In the genomic region with DNA sequence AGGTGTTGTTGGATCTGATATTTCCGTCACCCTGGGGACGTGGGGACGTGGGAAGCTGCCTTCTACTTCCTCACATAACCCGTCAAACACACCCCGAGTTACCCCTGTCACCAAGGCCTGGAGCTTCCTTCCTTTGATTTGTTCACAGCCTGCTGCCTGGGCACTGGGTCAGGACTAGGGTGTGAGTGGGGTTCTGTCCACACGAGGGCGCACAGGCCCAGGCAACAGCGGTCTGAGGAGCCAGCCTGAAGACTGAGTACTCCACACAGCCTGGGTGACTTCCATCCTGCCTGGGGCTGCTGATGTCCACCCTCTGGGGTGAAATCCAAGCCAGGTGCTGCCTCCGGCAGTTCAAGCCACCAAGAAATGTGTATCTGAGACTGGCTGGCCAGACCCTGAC, we compare ENCODE assay signal across 9 mouse cellular contexts. TPM values are rescaled to one million over a fixed set of nuclear protein-coding genes. Genes with fewer than 3 reads are reported as not detected.
DNase-seq lines count a peak whose midpoint lies in the region; ATAC-seq and TF ChIP-seq lines count a peak whose summit lies in the region.
"Had no signal": no experiment of that assay in that cellular context is flagged by ENCODE, and none has a peak within 500 bp of the region (broad histone marks: within the 10 kb centered on the region; RNA-seq: fewer than 3 reads in every experiment).

No protein-coding gene starts in this region.

- H3K4me2 ChIP-seq in CH12.LX (ENCODE audit: insufficient read depth, low read depth, poor library complexity, severe bottlenecking): no peak overlapping the region
- H3K4me2 ChIP-seq in forebrain, embryonic 13.5 days: no peak overlapping the region
- H3K4me2 ChIP-seq in heart, postnatal 0 days (ENCODE audit: low read depth, low read length): no peak overlapping the region
- no peak overlapping the region for H3K4me2 ChIP-seq in liver, embryonic 13.5 days
- H3K4me2 ChIP-seq in neural tube, embryonic 11.5 days (ENCODE audit: low read depth): no peak overlapping the region
- H3K4me2 ChIP-seq in stomach, embryonic 15.5 days: no peak overlapping the region

- no peaks in the 10 kb centered on the region for H3K9me3 ChIP-seq in CH12.LX (replicated peaks; ENCODE audit: low read length)
- H3K9me3 ChIP-seq in forebrain, embryonic 13.5 days (replicated peaks): no peaks in the 10 kb centered on the region
- H3K9me3 ChIP-seq in heart, postnatal 0 days (replicated peaks; ENCODE audit: control insufficient read depth, low read length): no peaks in the 10 kb centered on the region
- no peaks in the 10 kb centered on the region for H3K9me3 ChIP-seq in liver, embryonic 13.5 days (replicated peaks)
- no peaks in the 10 kb centered on the region for H3K9me3 ChIP-seq in neural tube, embryonic 11.5 days (ENCODE audit: control insufficient read depth, low read length)
- no peaks in the 10 kb centered on the region for H3K9me3 ChIP-seq in stomach, embryonic 15.5 days

- peaks cover 31 to 47% of the 10 kb centered on the region in 2 experiments for H3K36me3 ChIP-seq in CH12.LX (replicated peaks in 1 of 2; ENCODE audit: control insufficient read depth in 1 of 2, insufficient read depth in 1 of 2, low read length in 1 of 2)
- no peaks in the 10 kb centered on the region for H3K36me3 ChIP-seq in forebrain, embryonic 13.5 days (ENCODE audit: poor library complexity, severe bottlenecking)
- H3K36me3 ChIP-seq in heart, postnatal 0 days (replicated peaks; ENCODE audit: control insufficient read depth, insufficient read depth, low read length): peaks cover 22% of the 10 kb centered on the region
- H3K36me3 ChIP-seq in liver, embryonic 13.5 days: no peaks in the 10 kb centered on the region
- no peaks in the 10 kb centered on the region for H3K36me3 ChIP-seq in neural tube, embryonic 11.5 days (ENCODE audit: control insufficient read depth, insufficient read depth, low read length)
- no peaks in the 10 kb centered on the region for H3K36me3 ChIP-seq in stomach, embryonic 15.5 days

- H3K27me3 ChIP-seq in CH12.LX (replicated peaks): no peaks in the 10 kb centered on the region
- peaks cover 8% of the 10 kb centered on the region; the same call in 1 of the 2 replicates for H3K27me3 ChIP-seq in forebrain, embryonic 13.5 days
- no peaks in the 10 kb centered on the region for H3K27me3 ChIP-seq in heart, postnatal 0 days (ENCODE audit: control insufficient read depth, insufficient read depth, low read length)
- 0 out of 2 replicates have a peak, but pooled peaks cover under 1% of the 10 kb centered on the region for H3K27me3 ChIP-seq in liver, embryonic 13.5 days
- no peaks in the 10 kb centered on the region for H3K27me3 ChIP-seq in neural tube, embryonic 11.5 days (ENCODE audit: control insufficient read depth, insufficient read depth, low read length)
- H3K27me3 ChIP-seq in stomach, embryonic 15.5 days (replicated peaks): no peaks in the 10 kb centered on the region

- H3K27ac ChIP-seq in CH12.LX (ENCODE audit: insufficient read depth, low read depth): no peak overlapping the region
- H3K27ac ChIP-seq in forebrain, embryonic 13.5 days: no peak overlapping the region
- peak overlapping the region; percentile 14 for H3K27ac ChIP-seq in heart, postnatal 0 days (ENCODE audit: low read depth)
- no peak overlapping the region for H3K27ac ChIP-seq in liver, embryonic 13.5 days
- no peak overlapping the region for H3K27ac ChIP-seq in neural tube, embryonic 11.5 days (ENCODE audit: low read depth, low read length)
- H3K27ac ChIP-seq in stomach, embryonic 15.5 days: no peak overlapping the region

- ATAC-seq in cerebellum, adult (ENCODE audit: insufficient number of reproducible peaks, low FRiP score, low TSS enrichment): peak; percentile 80
- ATAC-seq in forebrain, embryonic 13.5 days: peak; percentile 77
- ATAC-seq in heart, postnatal 0 days (ENCODE audit: insufficient read depth, low read depth): peak; percentile 81
- ATAC-seq in liver, embryonic 13.5 days (ENCODE audit: low read depth): peak; percentile 57
- peak; percentile 58 for ATAC-seq in neural tube, embryonic 11.5 days (ENCODE audit: insufficient read depth, low FRiP score, low TSS enrichment)
- peak; percentile 62; the same call in 1 of the 2 replicates for ATAC-seq in stomach, embryonic 15.5 days (ENCODE audit: insufficient read depth, low FRiP score, low read depth)

- TF ChIP-seq RAD21 in CH12.LX (IDR thresholded peaks at IDR 0.05; ENCODE audit: low read depth, low read length): peak; percentile 75

- DNase-seq in CH12.LX (ENCODE audit: extremely low read depth): peak; percentile 82
- peak; percentile 80 for DNase-seq in heart, postnatal 0 days (ENCODE audit: low spot score)
- peak; percentile 89 to 90 for DNase-seq in kidney, postnatal 25 days
- DNase-seq in liver, embryonic 13.5 days: peak; percentile 53
- DNase-seq in neural tube, embryonic 11.5 days (ENCODE audit: low spot score): peak; percentile 88

- dilution Hi-C loops in CH12.LX (cut with MboI; ENCODE audit: extremely low pct_ligation_motif_present, extremely low pct_unique_long_range_greater_than_20kb, low sequenced_read_pairs): no loop called here

- TF ChIP-seq EP300 in CH12.LX (IDR thresholded peaks at IDR 0.05; ENCODE audit: low read length): no peak; the same call in 1 of the 2 replicates
- no peak for TF ChIP-seq EP300 in heart, postnatal 0 days (IDR thresholded peaks at IDR 0.05; ENCODE audit: low read depth)

- in situ Hi-C loops in CH12.LX (cut with MboI; ENCODE audit: low pct_ligation_motif_present, low pct_unique_long_range_greater_than_20kb, low sequenced_read_pairs): loop anchor here (10.0 kb wide), 2 partner anchors 71 to 251 kb away; no protein-coding TSS in a partner anchor

- H3K79me2 ChIP-seq in CH12.LX (replicated peaks; ENCODE audit: control insufficient read depth, extremely low read depth, insufficient read depth, poor library complexity, severe bottlenecking): no peaks in the 10 kb centered on the region

- 11% methylated on average over 9 of the region's 9 CpGs for WGBS in forebrain, embryonic 13.5 days
- WGBS in heart, postnatal 0 days: 7% methylated on average over 9 of the region's 9 CpGs
- 11% methylated on average over 9 of the region's 9 CpGs for WGBS in liver, embryonic 13.5 days (ENCODE audit: insufficient replicate concordance)
- 18% methylated on average over 9 of the region's 9 CpGs for WGBS in neural tube, embryonic 11.5 days
- WGBS in stomach, embryonic 15.5 days: 17% methylated on average over 9 of the region's 9 CpGs

- peak; percentile 57 to 93 for TF ChIP-seq CTCF in CH12.LX (conservative IDR thresholded peaks at IDR 0.05 in 1 of 2, IDR thresholded peaks at IDR 0.05 in 1 of 2; ENCODE audit: low read depth in 2 of 2, low read length in 2 of 2)
- peak; percentile 96 for TF ChIP-seq CTCF in heart, postnatal 0 days (IDR thresholded peaks at IDR 0.05; ENCODE audit: low read depth)

- TF ChIP-seq POLR2A in CH12.LX (IDR thresholded peaks at IDR 0.05; ENCODE audit: low read depth, low read length): no peak; the same call in 1 of the 2 replicates

- no peak overlapping the region for H3K9ac ChIP-seq in CH12.LX (ENCODE audit: insufficient read depth, low read depth)
- H3K9ac ChIP-seq in forebrain, embryonic 13.5 days: no peak overlapping the region
- no peak overlapping the region for H3K9ac ChIP-seq in heart, postnatal 0 days (replicated peaks; ENCODE audit: low read depth, low read length)
- H3K9ac ChIP-seq in liver, embryonic 13.5 days: no peak overlapping the region
- H3K9ac ChIP-seq in neural tube, embryonic 11.5 days (ENCODE audit: low read length): no peak overlapping the region
- no peak overlapping the region for H3K9ac ChIP-seq in stomach, embryonic 15.5 days

- H3K4me1 ChIP-seq in CH12.LX (ENCODE audit: control insufficient read depth in 1 of 2, insufficient read depth in 2 of 2): peaks cover 2 to 34% of the 10 kb centered on the region in 2 experiments; a peak in 3 of 4 replicates
- peaks cover 12% of the 10 kb centered on the region for H3K4me1 ChIP-seq in forebrain, embryonic 13.5 days
- H3K4me1 ChIP-seq in heart, postnatal 0 days (ENCODE audit: control insufficient read depth, insufficient read depth): peaks cover 3% of the 10 kb centered on the region; the same call in 1 of the 2 replicates
- H3K4me1 ChIP-seq in liver, embryonic 13.5 days (replicated peaks): 0 out of 2 replicates have a peak, but pooled peaks cover 14% of the 10 kb centered on the region
- peaks cover 16% of the 10 kb centered on the region for H3K4me1 ChIP-seq in neural tube, embryonic 11.5 days (ENCODE audit: control insufficient read depth, insufficient read depth, low read length)
- peaks cover 16% of the 10 kb centered on the region; the same call in 1 of the 2 replicates for H3K4me1 ChIP-seq in stomach, embryonic 15.5 days

- H3K4me3 ChIP-seq in CH12.LX (replicated peaks in 1 of 3; ENCODE audit: low read depth in 2 of 3, low read length in 2 of 3, poor library complexity in 1 of 3): no peak overlapping the region
- H3K4me3 ChIP-seq in forebrain, embryonic 13.5 days: no peak overlapping the region
- H3K4me3 ChIP-seq in heart, postnatal 0 days (ENCODE audit: low read depth, low read length): no peak overlapping the region
- no peak overlapping the region for H3K4me3 ChIP-seq in liver, embryonic 13.5 days (replicated peaks)
- no peak overlapping the region for H3K4me3 ChIP-seq in neural tube, embryonic 11.5 days (ENCODE audit: low read depth, low read length)
- H3K4me3 ChIP-seq in stomach, embryonic 15.5 days (replicated peaks): no peak overlapping the region
- H3K4me3 ChIP-seq: erythroblast, embryonic 14.5 days had no signal

RNA-seq across cellular contexts. Expression of a gene that starts 41.1 kb away (rescaled TPM):
- total RNA-seq in CH12.LX (2012; rRNA removed) (0.08 and 0.30 TPM in 2 replicates), CH12.LX (2014; rRNA removed) (0.35 TPM in 1 of 2 replicates, not detected in the other)
- polyA plus RNA-seq in CH12.LX (2012; ENCODE audit: insufficient read length, low read depth): 0.19 TPM in 1 of 2 replicates, not detected in the other
- polyA plus RNA-seq in forebrain, embryonic 13.5 days (2015; fragmentation: Nextera tagmentation; extraction: Ambion mirVana): 2.6 and 3.1 TPM in 2 replicates
- total RNA-seq in heart, postnatal 0 days (2014; rRNA removed; ENCODE audit: low replicate concordance): 64.6 and 68.2 TPM in 2 replicates
- 6.2 and 6.7 TPM in 2 replicates for polyA plus RNA-seq in heart, postnatal 0 days (2015; fragmentation: Nextera tagmentation; extraction: Ambion mirVana)
- 0.93 and 1.1 TPM in 2 replicates for polyA plus RNA-seq in liver, embryonic 13.5 days (2015; fragmentation: Nextera tagmentation; extraction: Ambion mirVana)
- 43.4 and 50.3 TPM in 2 replicates for polyA plus RNA-seq in neural tube, embryonic 11.5 days (2014; fragmentation: Nextera tagmentation; extraction: Ambion mirVana)
- 10.3 and 11.2 TPM in 2 replicates for polyA plus RNA-seq in stomach, embryonic 15.5 days (2015; fragmentation: Nextera tagmentation; extraction: Ambion mirVana)

RNA-seq across cellular contexts. Expression of a gene that starts 56.5 kb away (rescaled TPM):
- total RNA-seq in CH12.LX (2012; rRNA removed): 49.3 and 57.3 TPM in 2 replicates
- total RNA-seq in CH12.LX (2014; rRNA removed): 26.9 and 29.1 TPM in 2 replicates
- 39.9 and 41.3 TPM in 2 replicates for polyA plus RNA-seq in CH12.LX (2012; ENCODE audit: insufficient read length, low read depth)
- polyA plus RNA-seq in forebrain, embryonic 13.5 days (2015; fragmentation: Nextera tagmentation; extraction: Ambion mirVana): 1.5 and 1.7 TPM in 2 replicates
- 42.4 and 57.5 TPM in 2 replicates for total RNA-seq in heart, postnatal 0 days (2014; rRNA removed; ENCODE audit: low replicate concordance)
- polyA plus RNA-seq in heart, postnatal 0 days (2015; fragmentation: Nextera tagmentation; extraction: Ambion mirVana): 26.9 and 27.9 TPM in 2 replicates
- polyA plus RNA-seq in liver, embryonic 13.5 days (2015; fragmentation: Nextera tagmentation; extraction: Ambion mirVana): 4.4 and 4.6 TPM in 2 replicates
- 1.8 and 2.0 TPM in 2 replicates for polyA plus RNA-seq in neural tube, embryonic 11.5 days (2014; fragmentation: Nextera tagmentation; extraction: Ambion mirVana)
- 10.2 and 10.7 TPM in 2 replicates for polyA plus RNA-seq in stomach, embryonic 15.5 days (2015; fragmentation: Nextera tagmentation; extraction: Ambion mirVana)
